Mouse (Mus musculus) T-helper 17 cell (primary cell): ENCODE data around the gene Cort.
"Not testable (repeated sequence)": the region's sequence is repeated elsewhere in the genome, so short reads cannot be mapped to it uniquely, and the experiment has no call there.

Source experiments
- in situ Hi-C, 2 experiments: fragments of 300-600 bp; cut with MboI, MseI; formaldehyde crosslinking; loops; 1 replicate in 1 of 2; 2 replicates in 1 of 2; pipeline ENCODE4 v1.15.1; 2025; ENCODE audit warnings: high pct_unique_total_duplicates in 2 of 2

Gene Cort

GRCm38 (mm10) chr4:149126663-149127062 lies at the start of gene Cort:
Gene Cort (minus strand): TSS chr4:149126763.
- in situ Hi-C loops, result no loop called here

GRCm38 (mm10) chr4:149173661-149174060 lies 47.1 kb upstream of the Cort start:
- in situ Hi-C loops, result no loop called here

GRCm38 (mm10) chr4:149172666-149173065 lies 46.1 kb upstream of the Cort start:
- in situ Hi-C loops, result no loop called here

- in situ Hi-C loops, result no loop called here
Measured at GRCm38 (mm10) chr4:149172083-149172482, 45.5 kb upstream of the Cort start.

- in situ Hi-C loops, result no loop called here
Measured at GRCm38 (mm10) chr4:149171581-149171981, 45.0 kb upstream of the Cort start.

GRCm38 (mm10) chr4:149170394-149170931 lies 43.9 kb upstream of the Cort start:
- in situ Hi-C loops, result no loop called here

- in situ Hi-C loops, result not testable (repeated sequence)
Measured at GRCm38 (mm10) chr4:149169926-149170325, 43.4 kb upstream of the Cort start.

GRCm38 (mm10) chr4:149168016-149168415 lies 41.5 kb upstream of the Cort start:
- in situ Hi-C loops, result no loop called here

- in situ Hi-C loops, result no loop called here
Measured at GRCm38 (mm10) chr4:149166957-149167611, 40.5 kb upstream of the Cort start.

- in situ Hi-C loops, result no loop called here
Measured at GRCm38 (mm10) chr4:149166215-149166946, 39.8 kb upstream of the Cort start, which contains the start of gene Pgd. Gene Pgd (minus strand): TSS chr4:149166771.

GRCm38 (mm10) chr4:149164150-149164549 lies 37.6 kb upstream of the Cort start:
- in situ Hi-C loops, result no loop called here

GRCm38 (mm10) chr4:149163196-149163595 lies 36.6 kb upstream of the Cort start:
- in situ Hi-C loops, result no loop called here

GRCm38 (mm10) chr4:149161166-149161565 lies 34.6 kb upstream of the Cort start:
- in situ Hi-C loops, result no loop called here

GRCm38 (mm10) chr4:149159891-149160290 lies 33.3 kb upstream of the Cort start:
- in situ Hi-C loops, result no loop called here

GRCm38 (mm10) chr4:149159203-149159602 lies 32.6 kb upstream of the Cort start:
- in situ Hi-C loops, result no loop called here

- in situ Hi-C loops, result no loop called here
Measured at GRCm38 (mm10) chr4:149157415-149157973, 30.9 kb upstream of the Cort start.

GRCm38 (mm10) chr4:149155711-149156110 lies 29.1 kb upstream of the Cort start:
- in situ Hi-C loops, result no loop called here

GRCm38 (mm10) chr4:149154859-149155258 lies 28.3 kb upstream of the Cort start:
- in situ Hi-C loops, result no loop called here

GRCm38 (mm10) chr4:149150721-149151120 lies 24.2 kb upstream of the Cort start:
- in situ Hi-C loops, result no loop called here

- in situ Hi-C loops, result no loop called here
Measured at GRCm38 (mm10) chr4:149150256-149150655, 23.7 kb upstream of the Cort start.

- in situ Hi-C loops, result loop anchor here (5.0 to 10.0 kb wide), 2 partner anchors 33 to 395 kb away; no protein-coding TSS in a partner anchor
Measured at GRCm38 (mm10) chr4:149149611-149150010, 23.0 kb upstream of the Cort start.

- in situ Hi-C loops, result loop anchor here (5.0 to 10.0 kb wide), 2 partner anchors 33 to 396 kb away; no protein-coding TSS in a partner anchor
Measured at GRCm38 (mm10) chr4:149149196-149149595, 22.6 kb upstream of the Cort start.
